Mouse (Mus musculus): ENCODE results near the gene Pars2.
A peak's percentile ranks its signal among the peaks of the same experiment; 100 is the strongest.

Pars2 gene

DNA sequence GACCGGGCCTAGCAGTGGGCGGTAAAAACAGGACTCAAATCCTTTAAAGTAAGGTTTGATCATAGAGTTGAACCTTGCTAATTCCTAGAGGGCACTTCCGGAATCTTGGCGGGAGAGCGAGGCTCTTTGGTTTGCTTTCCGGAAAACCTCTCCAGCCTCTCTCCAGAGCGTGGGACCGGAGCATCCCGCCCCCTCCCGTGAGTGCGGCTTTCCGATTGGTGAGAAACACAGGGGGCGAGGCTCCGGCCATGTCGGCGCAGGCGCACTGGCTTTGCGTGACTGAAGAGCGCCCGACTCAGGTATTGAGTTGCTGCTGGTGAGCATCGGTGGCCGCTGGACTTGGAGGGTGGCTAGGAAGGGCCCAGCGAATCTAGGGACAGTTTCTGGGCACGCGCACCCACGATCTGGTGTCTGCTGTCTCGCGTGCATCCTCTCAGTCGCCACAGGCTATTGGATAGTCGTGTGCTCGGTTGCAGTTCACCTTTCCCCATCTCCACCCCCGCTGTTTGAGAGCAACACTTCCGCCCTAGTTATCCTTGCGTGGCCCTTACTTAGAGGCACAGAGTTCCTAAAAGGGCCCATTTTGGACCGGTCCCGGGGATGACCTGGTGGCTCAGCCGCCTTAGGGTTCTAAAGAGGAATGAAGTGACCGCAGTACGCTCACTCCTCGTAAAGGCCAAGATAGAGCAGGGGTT lies at the start of gene Pars2:
TSS of gene Pars2 (plus strand) at position 237 of the 695 bp plus-strand sequence.
- peak; percentile 95 to 97 for DNase-seq (ENCODE audit: low spot score in 2 of 2)

DNA sequence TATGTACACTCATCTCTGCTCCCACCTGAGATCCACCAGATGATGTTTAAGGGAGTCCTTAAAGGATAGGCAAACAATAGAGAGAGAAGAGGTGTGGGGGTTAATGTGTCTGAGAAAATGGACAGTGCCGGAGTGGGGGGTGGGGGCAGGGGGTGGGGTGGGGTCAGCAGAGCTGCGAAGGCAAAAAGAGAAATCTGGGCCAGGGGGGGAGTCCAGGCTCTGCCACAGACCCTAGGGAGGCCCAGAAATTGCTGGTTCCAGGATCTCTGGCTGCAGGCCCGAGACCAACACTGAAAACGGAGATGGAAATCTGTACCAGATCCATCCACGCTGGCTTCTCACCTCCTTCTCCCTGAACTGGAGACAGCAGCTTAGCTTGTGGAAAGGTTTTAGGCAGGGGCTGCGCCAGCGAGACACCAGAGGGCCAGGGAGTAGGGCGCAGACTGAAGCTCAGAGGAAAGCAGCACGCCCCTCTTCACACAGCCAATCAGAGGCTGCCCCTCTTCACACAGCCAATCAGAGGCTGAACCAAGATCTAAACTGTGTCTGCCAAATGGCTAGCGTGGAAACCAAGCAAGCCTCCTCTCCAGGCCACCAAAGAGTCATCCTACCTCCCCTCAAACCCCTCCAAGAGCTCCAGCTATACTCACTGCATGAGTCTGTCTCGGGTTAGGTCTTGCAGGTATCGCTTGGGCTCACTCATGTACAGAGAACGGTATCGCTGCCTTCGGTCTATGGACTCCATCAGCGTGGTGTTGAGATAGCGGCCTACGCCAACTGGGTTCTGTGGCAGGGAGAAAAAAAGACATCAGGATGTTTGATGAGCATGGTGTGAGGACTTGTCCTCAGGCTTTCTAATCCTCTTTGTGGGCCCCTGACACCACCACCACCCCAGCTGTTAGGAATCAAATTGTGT lies 44.0 kb upstream of the Pars2 start:
- DNase-seq (ENCODE audit: low spot score in 2 of 2) = no peak

DNA sequence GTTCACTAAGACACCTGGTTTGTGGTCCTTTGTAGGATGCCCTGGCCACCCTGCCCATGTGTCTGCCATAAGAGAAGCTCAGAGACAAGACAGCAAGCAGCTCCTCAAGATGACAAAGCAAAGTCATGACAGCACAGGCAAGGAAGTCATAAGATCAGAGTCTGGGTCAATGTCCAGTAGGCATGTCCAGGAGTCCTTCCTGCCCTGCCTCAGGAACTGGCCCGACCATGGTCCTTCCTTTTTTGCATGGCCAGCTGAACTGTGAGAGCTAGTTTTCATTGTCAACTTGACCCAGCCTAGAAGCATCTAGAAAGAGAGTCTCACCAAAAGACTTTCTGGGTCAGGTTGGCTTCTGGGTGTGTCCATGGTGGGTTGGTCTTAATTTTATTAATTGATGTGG lies 43.0 kb upstream of the Pars2 start:
- DNase-seq (ENCODE audit: low spot score in 2 of 2) = no peak

DNA sequence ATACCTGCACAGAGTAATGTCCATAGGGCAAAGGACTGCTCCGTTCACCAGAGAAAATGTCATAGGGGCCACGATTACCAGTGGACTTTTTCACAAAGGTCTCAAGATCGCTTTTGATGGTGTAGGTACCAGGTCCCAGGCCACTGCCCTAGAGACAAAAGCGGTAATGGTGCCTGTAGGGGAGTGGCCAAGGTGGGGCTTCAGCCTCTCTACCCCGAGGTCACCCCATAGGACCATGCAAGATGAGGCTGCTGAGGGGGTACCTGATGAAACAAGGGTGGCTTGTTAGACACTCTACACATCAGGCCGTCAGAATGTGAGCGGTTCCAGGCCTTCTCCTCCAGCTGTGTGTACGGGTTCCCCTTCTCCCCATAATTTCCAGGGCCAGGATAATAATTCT lies 37.8 kb upstream of the Pars2 start:
- DNase-seq (ENCODE audit: low spot score in 2 of 2) = no peak

DNA sequence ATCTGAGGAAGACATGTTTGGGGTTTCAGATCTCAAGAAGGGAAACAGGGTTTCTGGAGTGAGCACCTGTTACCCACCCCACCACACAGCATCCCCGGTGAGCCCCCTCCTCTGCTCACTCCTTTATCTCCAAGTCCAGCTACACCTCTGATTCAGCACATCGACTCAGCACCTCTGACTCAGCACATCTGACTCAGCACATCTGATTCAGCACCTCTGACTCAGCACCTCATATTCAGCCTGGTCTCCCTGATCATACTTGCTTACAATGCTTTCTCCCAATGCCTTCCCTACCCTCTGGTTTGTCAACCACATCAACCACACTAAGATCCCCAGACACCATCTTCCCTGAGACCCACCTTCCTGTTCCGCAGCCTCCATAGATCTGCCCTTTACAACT lies 37.3 kb upstream of the Pars2 start:
- DNase-seq (ENCODE audit: low spot score in 2 of 2) = no peak

DNA sequence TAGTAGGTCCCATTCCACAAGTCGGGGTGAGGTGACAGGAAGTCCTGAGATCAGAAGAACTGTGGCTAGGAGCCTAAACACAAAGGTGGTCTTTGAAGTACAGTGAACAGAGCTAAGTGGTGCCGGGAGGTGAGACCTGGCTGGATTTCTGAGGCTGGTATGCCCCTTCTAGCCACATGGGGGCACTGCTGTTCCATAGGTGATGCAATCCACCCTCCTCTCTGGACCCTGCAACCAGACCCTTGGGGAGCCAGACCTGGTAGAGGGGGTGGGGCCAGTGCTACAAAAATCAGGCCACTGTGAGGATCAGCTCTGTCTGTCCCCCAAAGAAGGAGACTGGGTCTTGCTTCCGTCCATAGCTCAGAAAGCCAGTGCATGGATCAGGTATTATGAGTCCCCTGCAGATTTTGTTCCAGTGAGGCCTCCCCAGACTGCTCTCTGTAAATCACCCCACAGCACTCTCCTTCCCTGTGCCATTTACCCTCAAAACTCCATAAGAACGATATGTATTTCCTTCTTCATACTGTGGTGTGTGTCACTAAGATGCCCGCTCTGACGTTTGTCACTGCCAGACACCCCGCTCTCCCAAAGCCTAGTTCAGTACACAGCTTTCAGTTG lies 36.6 kb upstream of the Pars2 start:
- peak in 1 of 2 experiments; percentile 42 for DNase-seq (ENCODE audit: low spot score in 2 of 2)

DNA sequence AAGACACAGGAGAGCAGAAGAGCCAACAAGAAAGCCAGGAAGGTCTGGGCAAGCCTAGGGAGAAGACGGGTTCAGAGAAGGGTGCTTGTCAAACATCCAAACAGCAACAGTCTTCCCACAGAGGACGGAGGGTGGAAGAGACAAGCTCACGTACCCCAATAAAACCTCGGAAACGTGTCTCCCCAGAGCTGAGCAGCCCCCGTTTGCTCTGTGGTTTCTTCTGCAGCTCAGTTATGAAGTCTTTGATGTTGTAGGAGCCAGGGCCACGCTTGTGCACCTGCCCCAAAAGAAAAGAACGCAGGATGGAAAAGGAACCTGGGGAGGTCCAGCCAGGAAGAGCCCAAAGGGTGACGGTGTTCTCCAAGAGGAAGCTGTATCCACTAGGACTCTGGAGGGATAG lies 36.0 kb upstream of the Pars2 start:
- DNase-seq (ENCODE audit: low spot score in 2 of 2) = no peak

DNA sequence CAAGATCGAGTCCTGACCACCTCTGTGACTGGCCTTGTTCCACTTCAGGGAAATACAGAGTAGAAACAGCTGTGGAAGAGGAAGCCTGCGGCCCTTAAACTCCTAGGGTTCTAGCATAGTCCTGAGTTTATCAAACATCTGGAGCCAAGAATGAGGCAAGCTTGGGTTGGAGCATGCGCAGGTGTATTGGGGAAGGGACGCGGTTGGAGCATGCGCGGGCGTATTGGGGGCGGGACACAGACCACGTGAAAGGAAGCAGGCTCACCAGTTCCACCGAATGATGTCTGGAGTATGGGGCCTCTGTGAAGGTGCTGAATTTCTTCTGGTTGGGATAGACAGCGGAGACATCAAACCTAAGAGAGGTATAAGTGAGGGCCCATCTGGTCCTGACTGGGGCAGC lies 35.2 kb upstream of the Pars2 start:
- DNase-seq (ENCODE audit: low spot score in 2 of 2) = no peak

DNA sequence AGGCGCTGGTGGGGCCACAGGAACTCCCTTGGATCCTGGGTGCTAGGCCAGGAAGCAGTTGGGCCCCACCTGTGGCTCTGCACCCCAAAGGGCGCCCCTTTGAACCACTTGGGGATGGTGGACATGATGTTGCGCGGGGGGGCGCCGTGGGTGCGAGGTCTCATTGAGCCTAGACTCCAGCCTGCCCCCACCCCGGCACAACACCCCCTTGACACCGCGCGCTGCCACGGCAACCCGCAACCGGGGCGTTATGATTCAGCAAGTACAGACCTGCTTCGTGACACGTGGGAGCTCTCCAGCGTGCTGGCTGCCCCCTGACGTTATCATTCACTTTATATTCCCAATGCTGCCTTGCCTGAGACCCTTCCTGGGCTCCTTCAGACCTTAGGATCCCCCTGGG lies 33.8 kb upstream of the Pars2 start, which contains the start of gene Lexm:
TSS of gene Lexm (minus strand) at position 186 of the 400 bp plus-strand sequence.
- DNase-seq (ENCODE audit: low spot score in 2 of 2) = no peak

DNA sequence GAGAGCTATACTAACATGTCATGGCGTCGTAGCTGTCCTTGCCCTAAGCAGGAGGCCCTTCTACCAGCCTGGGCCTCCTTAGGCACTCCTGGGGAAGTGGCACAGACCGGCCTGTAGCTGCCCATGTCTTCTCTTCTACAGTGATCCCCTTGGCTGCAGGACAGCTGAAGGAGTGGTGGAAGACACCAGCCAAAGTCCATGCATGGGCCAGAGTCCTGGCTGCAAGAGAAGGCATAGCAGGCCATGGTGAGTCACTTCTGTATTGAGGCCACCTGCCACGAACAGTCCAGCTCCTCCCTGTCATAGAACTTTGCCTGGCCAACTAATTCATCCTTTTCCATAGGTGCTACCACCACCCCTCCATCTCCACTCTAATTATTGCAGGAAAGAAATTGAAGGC lies 32.0 kb upstream of the Pars2 start:
- no peak for DNase-seq (ENCODE audit: low spot score in 2 of 2)

DNA sequence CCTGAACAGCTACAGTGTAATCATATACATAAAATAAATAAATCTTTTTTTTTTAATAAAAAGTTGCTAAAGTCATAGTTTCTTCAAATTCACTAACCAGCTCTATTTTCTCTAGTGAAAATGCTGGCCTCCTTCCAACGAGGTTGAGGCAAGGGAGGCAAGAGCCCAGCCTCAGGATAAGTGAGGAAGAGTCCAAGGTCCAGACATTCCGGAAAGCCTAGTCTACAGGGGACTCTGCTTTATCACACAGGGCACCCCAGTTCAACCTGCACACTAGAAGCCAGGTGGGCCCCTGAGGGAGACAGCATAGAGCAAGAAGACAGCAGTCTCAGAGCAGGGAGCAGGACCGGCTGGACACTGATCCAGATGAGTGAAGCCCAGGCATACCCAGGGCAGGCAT lies 29.4 kb upstream of the Pars2 start:
- DNase-seq (ENCODE audit: low spot score in 2 of 2) = no peak

DNA sequence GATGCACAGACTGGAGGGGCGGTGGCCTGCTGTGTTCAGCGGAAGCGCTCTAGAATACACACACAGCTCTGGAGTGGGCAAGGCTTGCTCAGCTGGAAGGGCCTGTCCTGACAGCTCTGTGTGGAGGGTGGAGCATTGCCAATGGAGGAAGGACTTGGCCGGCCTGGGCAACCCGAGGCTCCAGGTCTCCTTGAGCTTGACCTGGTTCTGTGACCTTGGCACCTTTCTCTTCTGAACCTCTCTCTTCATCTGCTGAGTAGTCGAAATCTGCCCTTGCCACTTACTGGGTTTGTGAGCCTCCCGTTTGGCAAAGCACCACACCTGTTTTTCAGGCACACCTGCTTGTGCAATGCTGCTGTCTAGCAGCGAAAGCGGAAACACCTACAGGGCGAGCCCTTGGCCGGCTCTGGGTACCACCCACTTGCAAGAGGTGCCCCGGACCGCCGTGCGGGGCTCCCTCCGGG lies 28.8 kb upstream of the Pars2 start, which contains the start of gene Ttc22:
TSS of gene Ttc22 (plus strand) at position 403 of the 464 bp plus-strand sequence.
- DNase-seq (ENCODE audit: low spot score in 2 of 2) = no peak

DNA sequence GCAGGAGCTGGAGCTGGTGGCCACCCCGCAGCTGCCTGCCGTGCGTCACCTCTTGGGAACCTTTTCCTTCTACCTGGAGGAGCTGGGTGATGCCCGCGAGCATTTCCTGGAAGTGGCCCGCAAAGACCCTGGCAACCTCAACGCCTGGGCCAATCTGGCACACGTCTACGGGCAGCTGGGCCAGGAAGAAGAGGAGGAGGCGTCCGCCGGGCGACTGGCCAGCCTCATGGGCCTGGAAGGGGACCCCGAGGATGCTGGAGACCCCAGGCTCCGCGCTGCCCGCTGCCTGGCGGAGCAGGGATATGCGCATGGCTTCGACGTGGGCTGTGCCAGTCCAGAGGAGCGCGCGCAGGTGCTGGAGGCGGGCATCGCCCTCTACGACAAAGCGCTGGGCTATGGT lies 28.2 kb upstream of the Pars2 start:
- DNase-seq (ENCODE audit: low spot score in 2 of 2) = no peak

DNA sequence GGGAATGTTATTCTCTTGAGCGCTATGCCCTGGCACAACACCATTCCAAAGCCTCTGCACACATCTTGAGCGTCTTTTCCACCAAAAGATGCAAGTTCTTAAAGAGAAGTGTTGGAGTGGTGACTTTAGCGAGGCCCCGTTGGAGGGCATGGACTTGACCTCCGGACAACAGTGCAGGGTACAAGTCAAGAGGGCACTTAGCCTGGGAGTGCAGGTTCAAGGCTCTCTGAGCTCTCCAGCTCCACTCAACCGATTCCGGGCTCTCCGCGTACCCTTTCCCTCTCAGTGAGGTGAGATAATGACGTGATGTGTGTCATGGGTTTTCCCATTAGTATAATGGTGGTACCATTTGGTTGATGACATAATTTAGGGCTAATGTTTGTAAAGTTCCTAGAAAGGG lies 26.6 kb upstream of the Pars2 start:
- DNase-seq (ENCODE audit: low spot score in 2 of 2) = no peak

DNA sequence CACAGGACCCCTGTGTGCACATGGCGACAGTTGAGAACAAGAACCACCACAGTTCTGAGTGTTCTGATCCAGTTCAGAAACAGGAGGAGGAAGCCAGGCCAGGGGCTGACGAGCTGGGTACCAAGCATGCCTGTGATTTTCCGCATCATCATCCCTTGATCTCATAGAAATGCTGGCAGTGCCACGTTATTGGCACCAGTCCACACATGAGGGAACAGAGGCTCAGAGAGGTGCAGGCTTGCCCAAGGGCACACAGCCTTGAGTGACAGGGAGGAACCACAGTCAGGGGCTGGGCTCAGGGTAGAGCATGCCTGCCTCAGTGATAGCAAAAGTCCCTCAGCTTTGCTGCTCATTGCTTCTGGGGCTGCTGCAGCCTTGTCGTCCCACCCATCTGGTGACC lies 23.1 kb upstream of the Pars2 start:
- no peak for DNase-seq (ENCODE audit: low spot score in 2 of 2)

DNA sequence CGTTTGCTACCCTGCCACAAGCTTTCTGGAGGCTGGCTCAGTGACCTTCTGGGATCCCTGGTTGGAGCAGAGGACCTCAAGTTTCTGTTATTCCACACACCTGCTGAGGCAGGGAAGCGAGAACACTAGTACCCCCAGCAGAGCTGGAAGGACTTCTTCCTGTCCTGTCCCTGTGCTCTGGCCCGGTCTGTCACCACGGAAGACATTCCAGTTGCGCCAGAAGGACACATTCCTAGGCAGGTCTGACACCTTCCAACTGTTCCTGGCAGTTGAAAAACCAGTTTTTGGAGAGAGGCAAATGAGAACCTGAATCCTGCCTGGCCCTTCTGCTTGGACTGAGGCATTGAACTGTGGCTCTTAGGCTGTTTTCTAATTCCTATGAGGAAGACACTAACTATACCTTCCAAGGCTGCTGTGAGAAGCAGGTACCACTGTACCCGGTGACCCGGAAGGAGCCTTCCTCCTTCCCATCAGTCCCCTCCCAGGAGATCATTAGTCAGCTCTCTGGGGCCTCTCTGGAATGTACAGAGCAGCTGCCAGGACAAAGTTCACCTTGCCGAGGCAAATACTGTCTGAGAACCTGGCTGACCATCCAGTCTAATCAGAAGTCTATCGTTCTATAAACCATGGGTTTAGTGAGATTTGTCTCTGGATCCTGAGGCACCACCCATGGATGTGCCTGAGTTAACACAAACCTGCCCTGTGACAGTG lies 22.1 kb upstream of the Pars2 start:
- no peak for DNase-seq (ENCODE audit: low spot score in 2 of 2)

DNA sequence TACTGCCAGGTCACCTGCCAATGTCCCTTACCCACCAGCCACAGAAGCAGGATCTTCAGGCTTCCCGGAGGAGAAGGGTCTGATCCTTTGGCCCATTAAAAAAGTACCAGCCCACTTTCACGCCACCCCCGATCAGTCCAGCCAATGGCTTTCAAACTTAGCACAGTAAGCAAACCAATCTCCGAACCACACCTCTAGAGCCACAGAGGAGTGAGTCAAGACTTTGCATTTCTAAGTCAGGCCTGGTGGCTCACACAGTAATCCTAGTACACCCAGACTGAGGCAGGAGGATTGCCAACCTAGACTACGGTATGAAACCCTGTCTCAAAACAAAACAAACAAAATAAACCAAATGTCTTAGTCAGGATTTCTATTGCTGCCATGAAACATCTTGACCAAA lies 21.5 kb upstream of the Pars2 start:
- DNase-seq (ENCODE audit: low spot score in 2 of 2) = no peak

DNA sequence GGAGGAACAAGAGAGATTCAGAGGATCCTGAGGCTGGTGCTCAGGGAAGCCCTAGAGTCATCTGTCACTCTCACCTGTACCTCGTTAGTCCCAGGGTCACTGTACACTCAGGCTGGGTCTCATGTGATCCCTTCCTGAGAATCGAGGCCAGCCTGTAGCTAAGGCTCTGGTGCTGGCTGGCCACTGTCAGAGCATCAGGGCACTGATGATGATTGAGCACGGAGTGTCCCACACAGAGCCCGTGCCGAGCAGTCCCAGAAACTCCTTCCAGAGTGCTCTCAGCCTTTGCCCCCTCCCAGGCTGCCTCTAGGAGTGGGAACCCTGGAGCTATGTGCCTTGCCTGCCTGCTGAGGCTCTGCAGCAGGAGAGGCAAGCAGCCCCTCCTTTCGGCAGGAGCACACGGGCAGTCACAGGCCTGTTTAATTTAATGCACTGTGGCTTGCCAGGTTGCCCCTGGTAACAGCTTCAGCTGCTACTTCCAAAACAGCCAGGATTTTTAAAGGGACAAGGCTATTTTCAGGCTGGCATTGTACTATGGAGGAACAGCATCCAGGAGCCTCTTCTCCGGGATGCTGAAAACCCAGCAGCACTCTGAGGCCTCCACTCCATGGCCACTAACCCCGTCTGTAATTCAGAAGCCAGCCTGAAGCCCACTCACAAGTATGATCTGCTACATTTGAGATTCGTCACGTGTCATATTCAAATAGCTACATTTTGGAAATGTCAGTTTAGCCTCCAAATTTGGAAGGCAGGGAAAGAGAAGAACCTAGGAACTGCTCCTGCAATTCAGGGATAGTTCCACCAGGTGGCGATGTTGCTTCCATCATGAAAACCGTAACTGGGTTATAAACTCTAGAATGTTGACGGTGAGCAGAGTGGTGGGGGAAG lies 20.3 kb upstream of the Pars2 start:
- peak; percentile 22 to 45 for DNase-seq (ENCODE audit: low spot score in 2 of 2)

DNA sequence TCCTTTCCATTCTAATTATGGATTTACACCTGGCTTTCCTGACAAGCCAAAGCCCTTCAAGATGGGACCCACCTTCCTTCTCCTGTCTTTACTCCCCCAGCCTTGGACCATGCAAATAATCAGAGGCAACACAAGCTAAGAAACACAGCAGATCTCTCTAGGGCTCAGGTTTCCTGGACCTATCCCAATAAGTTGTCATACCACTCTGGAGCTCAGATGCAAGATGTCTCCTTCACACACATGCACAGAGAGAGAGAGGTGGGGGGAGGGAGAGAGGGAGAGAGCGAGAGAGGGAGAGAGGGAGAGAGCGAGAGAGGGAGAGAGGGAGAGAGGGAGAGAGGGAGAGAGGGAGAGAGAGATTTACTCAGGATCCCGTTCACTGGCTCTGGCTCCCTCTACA lies 18.6 kb upstream of the Pars2 start:
- DNase-seq (ENCODE audit: low spot score in 2 of 2) = no peak

DNA sequence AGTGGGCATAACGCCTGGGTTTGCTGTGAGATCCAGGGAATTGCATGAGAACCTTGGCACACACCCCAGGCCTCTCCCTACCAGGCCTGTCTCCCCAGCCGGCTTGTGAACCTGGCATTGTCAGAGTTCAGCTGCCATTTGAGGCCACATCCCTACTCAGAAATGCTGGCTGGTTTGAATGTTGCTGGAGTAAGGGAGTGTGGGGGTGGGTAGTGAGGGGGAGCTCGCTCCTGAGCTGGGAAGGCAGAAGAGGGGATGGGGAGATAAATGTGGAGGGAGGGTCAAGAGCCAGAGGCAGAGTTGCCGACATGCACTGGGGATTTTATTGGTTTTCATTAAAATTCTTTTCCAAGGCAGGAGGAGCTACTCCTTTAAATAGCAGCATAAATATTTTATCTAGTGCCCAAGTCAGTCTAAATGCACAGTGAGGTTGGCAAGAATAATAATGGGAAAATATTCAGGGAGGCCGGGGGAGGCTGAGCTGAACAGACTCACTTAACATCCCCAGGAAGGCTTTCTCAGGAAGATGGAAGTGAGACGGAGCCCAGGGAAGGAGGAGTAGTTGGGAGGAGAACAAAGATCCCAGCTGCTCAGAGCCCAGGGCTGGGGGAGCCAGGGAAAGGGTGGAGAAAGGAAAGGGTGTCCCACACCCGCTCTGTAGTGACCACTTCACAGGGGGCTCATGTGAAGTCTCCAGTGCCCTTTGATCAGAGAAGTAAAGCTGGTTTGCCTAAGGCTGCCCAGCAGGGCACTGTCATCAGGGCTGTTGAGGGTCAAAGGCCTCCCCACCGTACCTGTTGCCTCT lies 17.4 kb upstream of the Pars2 start:
- DNase-seq (ENCODE audit: low spot score in 2 of 2) = no peak
